Mouse (Mus musculus) forebrain, embryonic 11.5 days (tissue): Measurements from ENCODE around the gene Sohlh2. TPM values are rescaled to one million over a fixed set of nuclear protein-coding genes. Genes with fewer than 3 reads are reported as not detected.
A peak's percentile ranks its signal among the peaks of the same experiment; 100 is the strongest.

Source experiments
- ATAC-seq: fragments of 200-750 bp; cut with Nextera tagmentation; replicated peaks from 2 replicates; pipeline ENCODE4 v1.8.0; 2017; ENCODE audit warnings: moderate TSS enrichment; ENCODE audit not compliant: low FRiP score
- DNase-seq: peaks from one replicate; pipeline ENCODE4 v3.0.0-alpha.2; 2017; ENCODE audit warnings: low spot score
- H3K27ac ChIP-seq: fragments of 300-500 bp; sonication (generic); 2 replicates; pipeline ENCODE4 v1.5.1; 2014; ENCODE audit warnings: low read depth, low read length
- H3K27me3 ChIP-seq: fragments of 300-500 bp; sonication (generic); 2 replicates; pipeline ENCODE4 v1.6.1; 2014; ENCODE audit warnings: mild to moderate bottlenecking, low read length, mixed read lengths; ENCODE audit not compliant: control insufficient read depth, insufficient read depth
- H3K36me3 ChIP-seq: fragments of 300-500 bp; sonication (generic); 2 replicates; pipeline ENCODE4 v1.6.1; 2014; ENCODE audit warnings: mild to moderate bottlenecking, low read length, moderate library complexity, mixed read lengths; ENCODE audit not compliant: control insufficient read depth, insufficient read depth
- H3K4me1 ChIP-seq: fragments of 300-500 bp; sonication (generic); replicated peaks from 2 replicates; pipeline ENCODE4 v1.6.1; 2014; ENCODE audit warnings: low read length, mixed read lengths; ENCODE audit not compliant: control insufficient read depth, insufficient read depth
- H3K4me2 ChIP-seq: fragments of 300-500 bp; sonication (generic); 2 replicates; pipeline ENCODE4 v1.6.1; 2014; ENCODE audit warnings: low read depth, mild to moderate bottlenecking, low read length, moderate library complexity, mixed read lengths; ENCODE audit not compliant: severe bottlenecking
- H3K4me3 ChIP-seq: fragments of 300-500 bp; sonication (generic); 2 replicates; pipeline ENCODE4 v1.5.1; 2014; ENCODE audit warnings: low read depth, low read length
- H3K9ac ChIP-seq: fragments of 300-500 bp; sonication (generic); 2 replicates; pipeline ENCODE4 v1.6.1; 2014; ENCODE audit warnings: low read length
- H3K9me3 ChIP-seq: fragments of 300-500 bp; sonication (generic); 2 replicates; pipeline ENCODE4 v1.6.1; 2016; ENCODE audit warnings: low read length, mixed read lengths; ENCODE audit not compliant: control insufficient read depth
- WGBS: fragments of 180-500 bp; shearing (Covaris S2); extraction: QIAGEN DNeasy Blood & Tissue Kit; methylation state at CpG from one replicate; pipeline ENCODE4 v1.1.7; 2014; 5-methylcytosine and 5-hydroxymethylcytosine counted together
- polyA plus RNA-seq: library from polyadenylated mRNA; unstranded; fragments of >200 nt; fragmentation: Nextera tagmentation; extraction: Ambion mirVana; gene quantifications from 2 replicates; pipeline ENCODE4 v1.2.1, GENCODE M21; 2014

The Sohlh2 gene
- 0.11 TPM in 1 of 2 replicates, not detected in the other for polyA plus RNA-seq

GRCm38 (mm10) chr3:55181766-55182165, at the start of gene Sohlh2:
TSS of gene Sohlh2 (plus strand) at chr3:55182028.
- Histone ChIP-seq H3K4me1 (peaks cover 4% of the 10 kb centered on the region; the same call in 1 of the 2 replicates), H3K9ac (no peak within 1 kb of the TSS), H3K36me3 (no peaks in the 10 kb centered on the region), H3K4me3 (no peak within 1 kb of the TSS), H3K4me2 (no peak within 1 kb of the TSS), H3K9me3 (no peaks in the 10 kb centered on the region), H3K27me3 (no peaks in the 10 kb centered on the region), H3K27ac (no peak within 1 kb of the TSS)
- no peak for ATAC-seq
- 97% methylated on average over 22 of the region's 22 CpGs for WGBS
- DNase-seq, result no peak

GRCm38 (mm10) chr3:55137039-55137438, 44.8 kb upstream of the Sohlh2 start, which contains the start of gene Ccdc169:
TSS of gene Ccdc169 (plus strand) at chr3:55137339.
- no peak within 1 kb of the TSS for H3K27ac ChIP-seq
- H3K9ac ChIP-seq, result no peak within 1 kb of the TSS
- H3K4me1 ChIP-seq, result no peaks in the 10 kb centered on the region
- no peak for DNase-seq
- no peak for ATAC-seq
- no peaks in the 10 kb centered on the region for H3K27me3 ChIP-seq
- no peak within 1 kb of the TSS for H3K4me3 ChIP-seq
- peaks cover 2% of the 10 kb centered on the region for H3K36me3 ChIP-seq
- no peaks in the 10 kb centered on the region for H3K9me3 ChIP-seq
- H3K4me2 ChIP-seq, result no peak within 1 kb of the TSS

- Histone ChIP-seq H3K4me1 (no peaks in the 10 kb centered on the region), H3K9ac (no peak overlapping the region), H3K9me3 (no peaks in the 10 kb centered on the region), H3K27me3 (no peaks in the 10 kb centered on the region), H3K4me3 (no peak overlapping the region), H3K27ac (no peak overlapping the region), H3K36me3 (peaks cover 2% of the 10 kb centered on the region), H3K4me2 (no peak overlapping the region)
- WGBS, result 90% methylated on average over 12 of the region's 12 CpGs
- DNase-seq (no peak), ATAC-seq (no peak)
Observed at GRCm38 (mm10) chr3:55139837-55140236, 42.0 kb upstream of the Sohlh2 start.

- no peak overlapping the region for H3K27ac ChIP-seq
- no peaks in the 10 kb centered on the region for H3K4me1 ChIP-seq
- no peak for ATAC-seq
- no peaks in the 10 kb centered on the region for H3K27me3 ChIP-seq
- H3K9me3 ChIP-seq, result no peaks in the 10 kb centered on the region
- no peak overlapping the region for H3K4me2 ChIP-seq
- 79% methylated on average over 2 of the region's 2 CpGs for WGBS
- no peak overlapping the region for H3K4me3 ChIP-seq
- H3K9ac ChIP-seq, result no peak overlapping the region
- peaks cover 2% of the 10 kb centered on the region for H3K36me3 ChIP-seq
- DNase-seq, result no peak
Observed at GRCm38 (mm10) chr3:55141401-55141800, 40.4 kb upstream of the Sohlh2 start.

- no peak overlapping the region for H3K4me2 ChIP-seq
- 85% methylated on average over 4 of the region's 4 CpGs for WGBS
- H3K4me3 ChIP-seq, result no peak overlapping the region
- no peak overlapping the region for H3K27ac ChIP-seq
- H3K36me3 ChIP-seq, result no peaks in the 10 kb centered on the region
- H3K9ac ChIP-seq, result no peak overlapping the region
- peaks cover 4% of the 10 kb centered on the region; the same call in 1 of the 2 replicates for H3K4me1 ChIP-seq
- no peak for ATAC-seq
- no peaks in the 10 kb centered on the region for H3K9me3 ChIP-seq
- no peak for DNase-seq
- no peaks in the 10 kb centered on the region for H3K27me3 ChIP-seq
Observed at GRCm38 (mm10) chr3:55144916-55145315, 36.9 kb upstream of the Sohlh2 start.

- Histone ChIP-seq H3K27ac (no peak overlapping the region), H3K9me3 (no peaks in the 10 kb centered on the region), H3K4me2 (no peak overlapping the region), H3K4me3 (no peak overlapping the region), H3K36me3 (no peaks in the 10 kb centered on the region), H3K4me1 (peaks cover 4% of the 10 kb centered on the region; the same call in 1 of the 2 replicates), H3K27me3 (no peaks in the 10 kb centered on the region), H3K9ac (no peak overlapping the region)
- 65% methylated on average over 6 of the region's 6 CpGs for WGBS
- ATAC-seq (no peak), DNase-seq (no peak)
Observed at GRCm38 (mm10) chr3:55146441-55146840, 35.4 kb upstream of the Sohlh2 start.

GRCm38 (mm10) chr3:55147156-55147555, 34.7 kb upstream of the Sohlh2 start:
- ATAC-seq, result no peak
- no peak overlapping the region for H3K27ac ChIP-seq
- H3K27me3 ChIP-seq, result no peaks in the 10 kb centered on the region
- H3K36me3 ChIP-seq, result no peaks in the 10 kb centered on the region
- H3K4me1 ChIP-seq, result peaks cover 4% of the 10 kb centered on the region; the same call in 1 of the 2 replicates
- 90% methylated on average over 2 of the region's 2 CpGs for WGBS
- H3K9ac ChIP-seq, result no peak overlapping the region
- H3K4me3 ChIP-seq, result no peak overlapping the region
- H3K4me2 ChIP-seq, result no peak overlapping the region
- no peaks in the 10 kb centered on the region for H3K9me3 ChIP-seq
- DNase-seq, result no peak

- DNase-seq (no peak), ATAC-seq (no peak)
- WGBS, result 33% methylated on average over 3 of the region's 3 CpGs
- H3K9ac ChIP-seq, result no peak overlapping the region
- no peaks in the 10 kb centered on the region for H3K9me3 ChIP-seq
- H3K4me3 ChIP-seq, result no peak overlapping the region
- H3K27ac ChIP-seq, result no peak overlapping the region
- no peak overlapping the region for H3K4me2 ChIP-seq
- H3K36me3 ChIP-seq, result no peaks in the 10 kb centered on the region
- peaks cover 4% of the 10 kb centered on the region; the same call in 1 of the 2 replicates for H3K4me1 ChIP-seq
- H3K27me3 ChIP-seq, result no peaks in the 10 kb centered on the region
Observed at GRCm38 (mm10) chr3:55148091-55148490, 33.7 kb upstream of the Sohlh2 start.

- H3K36me3 ChIP-seq, result no peaks in the 10 kb centered on the region
- ATAC-seq, result no peak
- H3K9ac ChIP-seq, result no peak overlapping the region
- H3K9me3 ChIP-seq, result no peaks in the 10 kb centered on the region
- peak; percentile 66 for DNase-seq
- H3K4me3 ChIP-seq, result no peak overlapping the region
- no peak overlapping the region for H3K4me2 ChIP-seq
- 48% methylated on average over 7 of the region's 7 CpGs for WGBS
- H3K27me3 ChIP-seq, result no peaks in the 10 kb centered on the region
- H3K27ac ChIP-seq, result no peak overlapping the region
- peaks cover 4% of the 10 kb centered on the region; the same call in 1 of the 2 replicates for H3K4me1 ChIP-seq
Observed at GRCm38 (mm10) chr3:55151656-55152433, 30.0 kb upstream of the Sohlh2 start.
